Mouse (Mus musculus) ES-E14 (cell line): Measurements from ENCODE around the gene Carmil2. TPM values are rescaled to one million over a fixed set of nuclear protein-coding genes. Genes with fewer than 3 reads are reported as not detected.

ENCODE experiments used
- DNase-seq: peaks from one replicate; pipeline ENCODE4 v3.0.0-alpha.2; 2013; ENCODE audit warnings: low read depth, low spot score
- H3K27ac ChIP-seq: 2 replicates; pipeline ENCODE4 v1.5.1; 2012; ENCODE audit warnings: low read depth, mild to moderate bottlenecking, low read length, moderate library complexity, mixed read lengths; ENCODE audit not compliant: poor library complexity, insufficient read depth, severe bottlenecking
- H3K36me3 ChIP-seq: 2 replicates; pipeline ENCODE4 v1.6.1; 2012; ENCODE audit warnings: mild to moderate bottlenecking, low read length, moderate library complexity, mixed read lengths; ENCODE audit not compliant: control insufficient read depth, poor library complexity, insufficient read depth, severe bottlenecking
- H3K4me1 ChIP-seq, 2 experiments: fragments of 150-350 bp in 1 of 2; sonication (generic) in 1 of 2; 2 replicates each; pipeline ENCODE4 v1.6.1; 2012; ENCODE audit warnings: low read length in 2 of 2, mild to moderate bottlenecking in 1 of 2, mixed read lengths in 1 of 2; ENCODE audit not compliant: control insufficient read depth in 2 of 2, insufficient read depth in 2 of 2, poor library complexity in 1 of 2
- H3K4me3 ChIP-seq, 2 experiments: fragments of 150-350 bp in 1 of 2; sonication (generic) in 1 of 2; 2 replicates each; pipeline ENCODE4 v1.5.1; 2012; ENCODE audit warnings: low read length in 2 of 2, low read depth in 1 of 2, mild to moderate bottlenecking in 1 of 2, mixed read lengths in 1 of 2; ENCODE audit not compliant: insufficient read depth in 1 of 2, poor library complexity in 1 of 2, severe bottlenecking in 1 of 2
- H3K9ac ChIP-seq: 2 replicates; pipeline ENCODE4 v1.6.1; 2012; ENCODE audit warnings: low read depth, mild to moderate bottlenecking, low read length, mixed read lengths; ENCODE audit not compliant: poor library complexity, insufficient read depth, severe bottlenecking
- H3K9me3 ChIP-seq: fragments of 150-350 bp; sonication (generic); 2 replicates; pipeline ENCODE4 v1.6.1; 2012; ENCODE audit warnings: low read depth, mild to moderate bottlenecking, low read length; ENCODE audit not compliant: control insufficient read depth, insufficient read depth
- CHD2 ChIP-seq: IDR thresholded peaks from 2 replicates; pipeline ENCODE4 v1.6.1; 2014; ENCODE audit warnings: mild to moderate bottlenecking, low read depth, low read length, inconsistent platforms
- HCFC1 ChIP-seq: IDR thresholded peaks from 2 replicates; pipeline ENCODE4 v1.6.1; 2012; ENCODE audit warnings: low read length, inconsistent platforms, borderline replicate concordance; ENCODE audit not compliant: insufficient read depth
- MAFK ChIP-seq: IDR thresholded peaks from 2 replicates; pipeline ENCODE4 v1.6.1; 2014; ENCODE audit warnings: mild to moderate bottlenecking, low read depth, low read length, inconsistent platforms; ENCODE audit not compliant: insufficient read depth
- ZC3H11A ChIP-seq: IDR thresholded peaks from 2 replicates; pipeline ENCODE4 v1.6.1; 2012; ENCODE audit warnings: low read depth, mild to moderate bottlenecking, inconsistent platforms, low read length, borderline replicate concordance
- ZNF384 ChIP-seq: IDR thresholded peaks from 2 replicates; pipeline ENCODE4 v1.6.1; 2012; ENCODE audit warnings: low read depth, low read length, inconsistent platforms
- in situ Hi-C, 2 experiments: fragments of 600-800 bp; cut with MboI; formaldehyde crosslinking; loops; one replicate each; pipeline ENCODE4 v1.15.1; 2025; ENCODE audit warnings: low sequenced_read_pairs in 2 of 2, inconsistent platforms in 1 of 2; ENCODE audit not compliant: unreplicated experiment in 2 of 2
- total RNA-seq: library from RNA; depleted of rRNA; stranded (reverse); fragments of 300-350 nt; gene quantifications from 2 replicates; pipeline ENCODE4 v1.2.3, GENCODE M21; 2012

Carmil2 gene
- total RNA-seq, 1 experiment = 1.6 TPM

DNA sequence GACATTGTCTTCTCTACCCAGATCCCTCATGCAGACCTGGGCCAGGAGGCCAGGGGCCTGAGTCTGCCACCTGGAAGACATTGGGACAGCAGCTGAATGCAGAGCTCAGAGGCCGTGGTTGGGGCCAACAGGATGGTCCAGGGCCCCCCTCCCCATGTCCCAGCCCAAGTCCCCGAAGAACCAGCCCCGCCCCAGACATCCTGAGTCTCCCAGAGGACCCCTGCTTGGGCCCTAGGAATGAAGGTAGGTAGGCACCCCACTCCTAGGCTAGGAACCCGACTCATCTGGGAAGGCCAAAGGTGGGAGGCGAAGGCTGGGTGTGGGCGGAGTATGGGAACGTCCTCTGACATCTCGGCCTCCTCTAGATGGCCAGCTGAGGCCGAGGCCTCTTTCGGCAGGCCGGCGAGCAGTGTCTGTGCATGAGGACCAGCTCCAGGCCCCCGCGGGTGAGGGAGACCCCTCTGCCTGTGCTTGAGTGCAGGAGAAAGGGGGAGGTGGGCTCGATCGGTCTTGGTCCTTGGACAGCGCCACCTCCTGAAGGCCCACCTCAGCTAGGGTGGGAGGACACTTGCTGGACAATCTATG is 11.2 kb downstream of the Carmil2 start:
- Histone ChIP-seq H3K36me3 (peaks cover 14% of the 10 kb centered on the region; the same call in 1 of the 2 replicates), H3K9me3 (no peaks in the 10 kb centered on the region), H3K27ac (no peak overlapping the region), H3K4me3 (no peak overlapping the region), H3K4me1 (peaks cover 2 to 7% of the 10 kb centered on the region in 2 experiments; a peak in 1 of 4 replicates), H3K9ac (no peak overlapping the region)
- no peak for DNase-seq
- no peak for TF ChIP-seq MAFK
- no peak for TF ChIP-seq ZNF384
- no peak for TF ChIP-seq CHD2
- TF ChIP-seq HCFC1 = no peak
- TF ChIP-seq ZC3H11A = no peak
- in situ Hi-C loops = no loop called here

DNA sequence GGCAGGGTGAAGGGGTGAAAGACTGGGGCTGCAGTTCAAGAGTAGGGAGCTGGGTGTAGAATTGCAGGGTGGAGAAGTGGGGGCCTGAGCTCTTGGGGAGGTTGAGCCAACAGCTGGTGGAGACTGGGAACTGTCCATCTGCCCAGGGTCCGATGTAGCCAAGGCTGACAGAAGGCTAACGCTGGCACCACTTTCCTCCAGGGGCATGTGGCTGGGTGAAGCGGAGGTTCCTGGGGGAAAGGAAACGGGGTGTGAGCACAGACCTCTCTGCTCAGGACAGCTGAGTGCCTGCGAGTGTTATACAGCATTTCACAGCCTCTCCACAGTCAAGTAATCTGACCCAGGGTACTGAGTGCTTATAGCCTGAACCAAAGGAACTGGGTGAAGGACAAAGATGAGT is 12.7 kb downstream of the Carmil2 start:
- in situ Hi-C loops = no loop called here
- Histone ChIP-seq H3K9me3 (no peaks in the 10 kb centered on the region), H3K27ac (no peak overlapping the region), H3K36me3 (peaks cover 26% of the 10 kb centered on the region), H3K4me3 (no peak overlapping the region), H3K4me1 (peaks cover 2 to 10% of the 10 kb centered on the region in 2 experiments; a peak in 1 of 4 replicates), H3K9ac (no peak overlapping the region)
- no peak for DNase-seq
- TF ChIP-seq MAFK (no peak), CHD2 (no peak), HCFC1 (no peak), ZC3H11A (no peak), ZNF384 (no peak)

DNA sequence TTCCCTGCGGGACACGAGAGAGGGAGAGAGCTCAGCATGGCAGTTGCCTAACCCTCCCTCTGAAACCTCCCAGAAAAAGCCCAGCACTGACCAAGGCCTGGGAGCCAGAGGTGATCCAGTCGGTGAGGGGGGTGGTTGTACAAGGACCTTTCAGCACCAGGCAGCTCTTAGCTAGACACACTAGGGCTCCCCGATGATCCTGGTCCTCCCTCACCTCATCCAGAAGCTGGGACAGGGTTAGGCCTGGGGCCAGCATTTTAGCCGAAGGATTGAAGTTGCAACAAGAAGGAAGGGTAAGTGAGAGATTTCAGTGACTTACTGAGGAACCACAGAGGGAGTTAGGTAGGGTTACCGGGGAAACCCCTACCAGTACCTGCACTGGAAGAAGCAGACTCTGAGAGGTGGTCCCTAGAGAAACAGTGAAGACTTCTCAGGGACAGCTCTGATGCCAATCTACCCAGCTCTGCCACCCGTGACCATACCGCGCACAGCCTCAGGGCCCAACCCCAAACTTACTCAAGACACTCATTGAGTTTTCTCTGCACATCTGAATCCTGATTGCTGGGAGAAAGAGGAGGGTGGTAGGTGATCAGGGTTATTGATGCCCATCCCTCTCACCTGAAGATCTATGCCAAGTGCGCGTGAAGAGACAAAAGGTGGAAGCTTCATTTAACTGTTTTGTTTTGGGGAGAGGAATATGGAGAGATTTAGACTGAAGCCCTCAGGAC is 13.6 kb downstream of the Carmil2 start:
- Histone ChIP-seq H3K27ac (no peak overlapping the region), H3K4me1 (peaks cover 2 to 11% of the 10 kb centered on the region in 2 experiments; a peak in 1 of 4 replicates), H3K9me3 (no peaks in the 10 kb centered on the region), H3K36me3 (peaks cover 30% of the 10 kb centered on the region), H3K9ac (no peak overlapping the region), H3K4me3 (peak overlapping the region in 1 of 2 experiments; percentile 100; a peak in 1 of 4 replicates)
- DNase-seq = no peak
- in situ Hi-C loops = no loop called here
- no peak for TF ChIP-seq HCFC1
- no peak for TF ChIP-seq ZNF384
- TF ChIP-seq CHD2 = no peak
- no peak for TF ChIP-seq ZC3H11A
- TF ChIP-seq MAFK = no peak

DNA sequence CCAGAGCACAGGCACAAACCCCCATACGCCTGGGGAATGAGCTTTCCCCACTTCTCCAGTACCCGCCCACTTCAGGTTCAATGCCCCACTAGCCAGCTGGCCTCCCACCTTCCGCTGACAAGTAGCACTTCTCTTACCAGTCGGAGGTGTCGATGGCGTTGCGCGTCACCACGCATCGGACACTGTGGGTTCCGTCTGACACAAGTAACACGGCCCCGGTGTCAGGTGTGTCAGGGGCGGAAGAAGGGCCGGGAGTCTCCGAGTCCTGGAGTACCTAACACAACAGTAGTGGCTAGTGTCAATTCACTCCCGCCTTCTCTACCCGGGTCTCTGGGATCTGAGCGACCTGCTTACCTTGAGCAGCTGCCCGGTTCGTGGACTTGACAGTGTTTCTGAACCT is 14.5 kb downstream of the Carmil2 start:
- no peaks in the 10 kb centered on the region for H3K9me3 ChIP-seq
- no peak overlapping the region; the same call in 1 of the 2 replicates for H3K27ac ChIP-seq
- peaks cover 30% of the 10 kb centered on the region for H3K36me3 ChIP-seq
- TF ChIP-seq ZNF384 (no peak), MAFK (no peak), CHD2 (no peak), HCFC1 (no peak), ZC3H11A (no peak)
- peaks cover 2 to 11% of the 10 kb centered on the region in 2 experiments; a peak in 1 of 4 replicates for H3K4me1 ChIP-seq
- in situ Hi-C loops = no loop called here
- H3K4me3 ChIP-seq = peak overlapping the region; percentile 78 to 100
- no peak for DNase-seq
- H3K9ac ChIP-seq = peak overlapping the region; percentile 81
